Mouse (Mus musculus): Measurements from ENCODE around the gene Srpk1. TPM values are rescaled to one million over a fixed set of nuclear protein-coding genes. Genes with fewer than 3 reads are reported as not detected.

Srpk1 gene
- polyA plus RNA-seq, 1 experiment: 31.0 TPM

- Histone ChIP-seq H3K4me3 (ENCODE audit: insufficient read depth, low read depth, low read length) (no peak overlapping the region), H3K27ac (replicated peaks; ENCODE audit: low read depth, low read length) (no peak overlapping the region), H3K4me1 (ENCODE audit: control insufficient read depth, insufficient read depth, insufficient read length, low read length) (no peaks in the 10 kb centered on the region)
These were observed 31.9 kb downstream of the Srpk1 start for GRCm38 (mm10) chr17:28590596-28590995.

GRCm38 (mm10) chr17:28588591-28588990, 33.9 kb downstream of the Srpk1 start:
- Histone ChIP-seq H3K4me1 (ENCODE audit: control insufficient read depth, insufficient read depth, insufficient read length, low read length) (no peaks in the 10 kb centered on the region), H3K27ac (replicated peaks; ENCODE audit: low read depth, low read length) (no peak overlapping the region), H3K4me3 (ENCODE audit: insufficient read depth, low read depth, low read length) (no peak overlapping the region)

GRCm38 (mm10) chr17:28586509-28586908, 36.0 kb downstream of the Srpk1 start:
- Histone ChIP-seq H3K27ac (replicated peaks; ENCODE audit: low read depth, low read length) (no peak overlapping the region), H3K4me3 (ENCODE audit: insufficient read depth, low read depth, low read length) (no peak overlapping the region), H3K4me1 (ENCODE audit: control insufficient read depth, insufficient read depth, insufficient read length, low read length) (no peaks in the 10 kb centered on the region)

GRCm38 (mm10) chr17:28581056-28581455, 41.5 kb downstream of the Srpk1 start:
- Histone ChIP-seq H3K4me3 (ENCODE audit: insufficient read depth, low read depth, low read length) (no peak overlapping the region), H3K4me1 (ENCODE audit: control insufficient read depth, insufficient read depth, insufficient read length, low read length) (no peaks in the 10 kb centered on the region)

GRCm38 (mm10) chr17:28580396-28580795, 42.1 kb downstream of the Srpk1 start:
- Histone ChIP-seq H3K27ac (replicated peaks; ENCODE audit: low read depth, low read length) (no peak overlapping the region), H3K4me3 (ENCODE audit: insufficient read depth, low read depth, low read length) (no peak overlapping the region), H3K4me1 (ENCODE audit: control insufficient read depth, insufficient read depth, insufficient read length, low read length) (no peaks in the 10 kb centered on the region)

More at GRCm38 (mm10) chr17:28581056-28581455, 41.5 kb downstream of the Srpk1 start:
- no peak overlapping the region for H3K27ac ChIP-seq (replicated peaks; ENCODE audit: low read depth, low read length)

- Histone ChIP-seq H3K4me3 (ENCODE audit: insufficient read depth, low read depth, low read length) (no peak within 1 kb of the TSS), H3K4me1 (ENCODE audit: control insufficient read depth, insufficient read depth, insufficient read length, low read length) (no peaks in the 10 kb centered on the region), H3K27ac (replicated peaks; ENCODE audit: low read depth, low read length) (no peak within 1 kb of the TSS)
These were observed 47.0 kb downstream of the Srpk1 start, which contains the start of gene Lhfpl5 for GRCm38 (mm10) chr17:28575244-28576125. Gene Lhfpl5 (plus strand): TSS chr17:28575641.

- Histone ChIP-seq H3K4me1 (ENCODE audit: control insufficient read depth, insufficient read depth, insufficient read length, low read length) (no peaks in the 10 kb centered on the region), H3K27ac (replicated peaks; ENCODE audit: low read depth, low read length) (no peak overlapping the region)
These were observed 49.6 kb downstream of the Srpk1 start for GRCm38 (mm10) chr17:28572941-28573340.

GRCm38 (mm10) chr17:28572521-28572920, 50.0 kb downstream of the Srpk1 start:
- Histone ChIP-seq H3K4me1 (ENCODE audit: control insufficient read depth, insufficient read depth, insufficient read length, low read length) (no peaks in the 10 kb centered on the region), H3K27ac (replicated peaks; ENCODE audit: low read depth, low read length) (no peak overlapping the region), H3K4me3 (ENCODE audit: insufficient read depth, low read depth, low read length) (no peak overlapping the region)

More at GRCm38 (mm10) chr17:28572941-28573340, 49.6 kb downstream of the Srpk1 start:
- H3K4me3 ChIP-seq (ENCODE audit: insufficient read depth, low read depth, low read length): no peak overlapping the region

- H3K27ac ChIP-seq (replicated peaks; ENCODE audit: low read depth, low read length): no peak overlapping the region
- H3K4me1 ChIP-seq (ENCODE audit: control insufficient read depth, insufficient read depth, insufficient read length, low read length): no peaks in the 10 kb centered on the region
- no peak overlapping the region for H3K4me3 ChIP-seq (ENCODE audit: insufficient read depth, low read depth, low read length)
These were observed 50.6 kb downstream of the Srpk1 start for GRCm38 (mm10) chr17:28571868-28572267.

- Histone ChIP-seq H3K27ac (replicated peaks; ENCODE audit: low read depth, low read length) (no peak overlapping the region), H3K4me1 (ENCODE audit: control insufficient read depth, insufficient read depth, insufficient read length, low read length) (no peaks in the 10 kb centered on the region), H3K4me3 (ENCODE audit: insufficient read depth, low read depth, low read length) (no peak overlapping the region)
These were observed 55.0 kb downstream of the Srpk1 start for GRCm38 (mm10) chr17:28567541-28567940.

GRCm38 (mm10) chr17:28565181-28565580, 57.3 kb downstream of the Srpk1 start:
- Histone ChIP-seq H3K27ac (replicated peaks; ENCODE audit: low read depth, low read length) (no peak overlapping the region), H3K4me3 (ENCODE audit: insufficient read depth, low read depth, low read length) (no peak overlapping the region), H3K4me1 (ENCODE audit: control insufficient read depth, insufficient read depth, insufficient read length, low read length) (no peaks in the 10 kb centered on the region)

- Histone ChIP-seq H3K4me1 (ENCODE audit: control insufficient read depth, insufficient read depth, insufficient read length, low read length) (no peaks in the 10 kb centered on the region), H3K4me3 (ENCODE audit: insufficient read depth, low read depth, low read length) (no peak overlapping the region), H3K27ac (replicated peaks; ENCODE audit: low read depth, low read length) (no peak overlapping the region)
These were observed 60.9 kb downstream of the Srpk1 start for GRCm38 (mm10) chr17:28561613-28562012.

- no peaks in the 10 kb centered on the region for H3K4me1 ChIP-seq (ENCODE audit: control insufficient read depth, insufficient read depth, insufficient read length, low read length)
- no peak within 1 kb of the TSS for H3K4me3 ChIP-seq (ENCODE audit: insufficient read depth, low read depth, low read length)
- no peak within 1 kb of the TSS for H3K27ac ChIP-seq (replicated peaks; ENCODE audit: low read depth, low read length)
These were observed 61.9 kb downstream of the Srpk1 start, which contains the start of gene Clps for GRCm38 (mm10) chr17:28560598-28560997. Gene Clps (minus strand): TSS chr17:28560766.

- Histone ChIP-seq H3K27ac (replicated peaks; ENCODE audit: low read depth, low read length) (no peak overlapping the region), H3K4me1 (ENCODE audit: control insufficient read depth, insufficient read depth, insufficient read length, low read length) (no peaks in the 10 kb centered on the region), H3K4me3 (ENCODE audit: insufficient read depth, low read depth, low read length) (no peak overlapping the region)
These were observed 64.7 kb downstream of the Srpk1 start for GRCm38 (mm10) chr17:28557772-28558171.

GRCm38 (mm10) chr17:28556635-28557396, 65.7 kb downstream of the Srpk1 start:
- Histone ChIP-seq H3K27ac (replicated peaks; ENCODE audit: low read depth, low read length) (no peak overlapping the region), H3K4me3 (ENCODE audit: insufficient read depth, low read depth, low read length) (no peak overlapping the region), H3K4me1 (ENCODE audit: control insufficient read depth, insufficient read depth, insufficient read length, low read length) (no peaks in the 10 kb centered on the region)
